Mouse (Mus musculus) heart, embryonic 15.5 days (tissue): ENCODE data around the gene Bst2. TPM values are rescaled to one million over a fixed set of nuclear protein-coding genes. Genes with fewer than 3 reads are reported as not detected.

Experiments used
- ATAC-seq: fragments of 200-750 bp; cut with Nextera tagmentation; replicated peaks from 2 replicates; pipeline ENCODE4 v1.8.0; 2017; ENCODE audit warnings: low read depth, moderate TSS enrichment; ENCODE audit not compliant: insufficient number of reproducible peaks, insufficient read depth, low FRiP score
- H3K27ac ChIP-seq: fragments of 300-500 bp; sonication (generic); 2 replicates; pipeline ENCODE4 v1.5.1; 2015; ENCODE audit warnings: mild to moderate bottlenecking, inconsistent platforms
- H3K27me3 ChIP-seq: fragments of 300-500 bp; sonication (generic); 2 replicates; pipeline ENCODE4 v1.6.1; 2015; ENCODE audit warnings: inconsistent platforms
- H3K36me3 ChIP-seq: fragments of 300-500 bp; sonication (generic); 2 replicates; pipeline ENCODE4 v1.6.1; 2015; ENCODE audit warnings: mild to moderate bottlenecking, inconsistent platforms
- H3K4me1 ChIP-seq: fragments of 300-500 bp; sonication (generic); replicated peaks from 2 replicates; pipeline ENCODE4 v1.6.1; 2015; ENCODE audit warnings: inconsistent platforms
- H3K4me2 ChIP-seq: fragments of 300-500 bp; sonication (generic); 2 replicates; pipeline ENCODE4 v1.6.1; 2015; ENCODE audit warnings: inconsistent platforms, mild to moderate bottlenecking, moderate library complexity
- H3K4me3 ChIP-seq: fragments of 300-500 bp; sonication (generic); 2 replicates; pipeline ENCODE4 v1.5.1; 2015; ENCODE audit warnings: mild to moderate bottlenecking, inconsistent platforms
- H3K9ac ChIP-seq: fragments of 300-500 bp; sonication (generic); 2 replicates; pipeline ENCODE4 v1.6.1; 2015; ENCODE audit warnings: mild to moderate bottlenecking, inconsistent platforms
- H3K9me3 ChIP-seq: fragments of 300-500 bp; sonication (generic); replicated peaks from 2 replicates; pipeline ENCODE4 v1.6.1; 2016; ENCODE audit warnings: inconsistent platforms
- WGBS: fragments of 180-500 bp; shearing (Covaris S2); methylation state at CpG from one replicate; pipeline ENCODE4 v1.1.7; 2015; ENCODE audit warnings: mixed read lengths; 5-methylcytosine and 5-hydroxymethylcytosine counted together
- polyA plus RNA-seq: library from polyadenylated mRNA; unstranded; fragments of >200 nt; fragmentation: Nextera tagmentation; extraction: Ambion mirVana; gene quantifications from 2 replicates; pipeline ENCODE4 v1.2.1, GENCODE M21; 2015

The Bst2 gene
- polyA plus RNA-seq, 1 experiment from 2014 or later = 34.6 TPM

DNA sequence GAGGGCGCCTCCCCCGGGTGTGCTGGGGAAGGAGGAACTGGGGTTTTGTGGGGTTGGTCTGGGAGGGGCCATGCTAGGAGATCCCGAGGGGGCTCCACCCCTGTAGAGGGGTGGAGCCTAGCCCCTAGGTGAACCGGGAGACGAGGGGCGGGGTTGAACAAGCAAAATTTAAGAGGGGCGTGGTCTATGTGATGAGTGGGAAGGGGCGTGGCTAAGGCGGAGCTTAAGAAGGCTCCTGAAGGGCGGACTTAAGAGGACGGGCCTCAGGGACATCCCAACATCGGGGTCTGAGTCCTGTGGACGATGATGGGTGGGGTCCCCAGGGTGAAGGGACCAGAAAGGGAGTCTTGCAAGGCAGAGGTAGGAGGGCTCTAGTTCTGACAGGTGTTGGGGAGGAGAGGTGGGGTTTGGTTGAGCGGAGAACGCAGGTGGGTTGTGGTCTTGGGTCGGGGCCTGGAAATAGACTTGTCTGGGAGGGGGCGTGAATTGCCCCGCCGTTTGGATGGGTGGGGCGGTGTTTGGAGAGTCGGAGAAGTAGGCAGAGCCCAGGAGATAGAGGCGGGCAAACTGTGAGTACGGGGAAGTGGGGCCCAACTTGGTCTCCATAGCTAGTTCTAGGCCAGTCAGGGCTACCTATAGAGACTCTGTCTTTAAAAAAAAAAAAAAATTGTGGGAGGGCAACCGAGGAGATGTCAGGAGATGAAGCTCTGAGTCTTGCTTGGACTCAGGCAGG, 21.9 kb upstream of the Bst2 start:
- peak; percentile 23; the same call in 1 of the 2 replicates for ATAC-seq
- Histone ChIP-seq H3K4me3 (peak overlapping the region; percentile 48), H3K27me3 (peaks cover 73% of the 10 kb centered on the region), H3K9me3 (no peaks in the 10 kb centered on the region), H3K36me3 (no peaks in the 10 kb centered on the region), H3K4me2 (peak overlapping the region; percentile 66), H3K27ac (no peak overlapping the region), H3K4me1 (peaks cover 20% of the 10 kb centered on the region), H3K9ac (0 out of 2 replicates have a peak overlapping the region, but pooled peaks have one; percentile 21)
- WGBS = 2% methylated on average over 24 of the region's 24 CpGs

DNA sequence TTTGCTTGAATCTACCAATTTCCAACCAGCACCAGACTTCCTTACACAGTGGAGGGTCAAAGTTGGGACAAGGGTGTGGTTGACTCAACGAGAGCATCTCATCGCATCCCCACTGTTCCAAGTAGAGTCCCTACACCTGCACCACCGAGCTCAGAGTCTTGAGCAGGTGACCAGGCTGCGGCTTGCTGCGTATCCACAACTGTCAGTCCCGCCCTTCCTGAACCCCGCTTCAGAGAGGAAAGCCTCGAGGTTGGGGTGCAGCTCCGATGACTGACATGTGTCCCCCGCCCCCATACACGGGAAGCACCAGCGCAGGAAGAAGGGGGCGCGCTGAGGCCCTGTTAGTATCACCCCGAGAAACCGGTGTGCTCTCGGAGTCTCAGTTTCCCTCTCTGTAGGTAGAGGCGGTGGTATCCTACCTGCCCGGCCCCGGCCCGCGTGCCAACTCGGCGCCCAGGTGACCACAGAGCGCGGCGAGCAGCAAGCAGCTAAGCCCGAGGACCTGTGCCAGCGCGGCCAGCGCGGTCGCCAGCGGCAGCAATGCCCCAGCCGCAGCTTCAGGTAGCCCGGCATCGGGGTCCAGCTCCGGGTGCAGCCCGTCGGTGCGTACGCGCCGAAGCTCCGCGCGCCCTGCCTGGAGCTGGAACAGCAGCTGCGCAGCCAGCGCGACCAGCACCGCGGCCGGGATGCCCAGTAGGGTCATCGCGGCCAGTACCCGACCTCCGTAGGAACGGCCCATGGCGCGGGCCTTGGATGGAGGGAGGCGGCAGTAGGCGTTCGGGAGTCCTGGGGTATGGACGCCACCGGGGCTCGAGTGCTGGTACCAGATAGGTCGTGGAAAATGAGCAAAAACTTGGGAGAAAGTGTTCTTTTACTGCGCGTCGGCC, 21.1 kb upstream of the Bst2 start, which contains the start of gene Tmem221:
Gene Tmem221 (minus strand): TSS at position 801 of the 887 bp plus-strand sequence.
- Histone ChIP-seq H3K27me3 (peaks cover 70% of the 10 kb centered on the region), H3K9ac (0 out of 2 replicates have a peak within 1 kb of the TSS, but pooled peaks have one; percentile 21), H3K27ac (no peak within 1 kb of the TSS), H3K4me1 (peaks cover 20% of the 10 kb centered on the region), H3K36me3 (no peaks in the 10 kb centered on the region), H3K4me3 (peak within 1 kb of the TSS; percentile 48), H3K4me2 (peak within 1 kb of the TSS; percentile 66), H3K9me3 (no peaks in the 10 kb centered on the region)
- peak; percentile 10; the same call in 1 of the 2 replicates for ATAC-seq
- 4% methylated on average over 70 of the region's 70 CpGs for WGBS

GRCm38 (mm10) chr8:71554644-71555043, 17.4 kb upstream of the Bst2 start:
- ATAC-seq = no peak; the same call in 1 of the 2 replicates
- no peak overlapping the region for H3K4me2 ChIP-seq
- peaks cover 12% of the 10 kb centered on the region for H3K4me1 ChIP-seq
- H3K27ac ChIP-seq = 0 out of 2 replicates have a peak overlapping the region, but pooled peaks have one; percentile 34
- H3K4me3 ChIP-seq = no peak overlapping the region
- no peaks in the 10 kb centered on the region for H3K9me3 ChIP-seq
- H3K9ac ChIP-seq = no peak overlapping the region
- H3K36me3 ChIP-seq = no peaks in the 10 kb centered on the region
- H3K27me3 ChIP-seq = peaks cover 42% of the 10 kb centered on the region
- 78% methylated on average over 2 of the region's 2 CpGs for WGBS

GRCm38 (mm10) chr8:71554001-71554400, 16.7 kb upstream of the Bst2 start:
- H3K36me3 ChIP-seq = no peaks in the 10 kb centered on the region
- peaks cover 9% of the 10 kb centered on the region for H3K4me1 ChIP-seq
- WGBS = 69% methylated on average over 6 of the region's 6 CpGs
- no peaks in the 10 kb centered on the region for H3K9me3 ChIP-seq
- peaks cover 36% of the 10 kb centered on the region for H3K27me3 ChIP-seq
- H3K4me3 ChIP-seq = no peak overlapping the region
- H3K9ac ChIP-seq = no peak overlapping the region
- ATAC-seq = no peak
- no peak overlapping the region for H3K4me2 ChIP-seq
- H3K27ac ChIP-seq = 0 out of 2 replicates have a peak overlapping the region, but pooled peaks have one; percentile 34

- H3K4me1 ChIP-seq = no peaks in the 10 kb centered on the region
- 54% methylated on average over 6 of the region's 6 CpGs for WGBS
- ATAC-seq = no peak
These were observed 15.5 kb upstream of the Bst2 start for GRCm38 (mm10) chr8:71552770-71553169.

DNA sequence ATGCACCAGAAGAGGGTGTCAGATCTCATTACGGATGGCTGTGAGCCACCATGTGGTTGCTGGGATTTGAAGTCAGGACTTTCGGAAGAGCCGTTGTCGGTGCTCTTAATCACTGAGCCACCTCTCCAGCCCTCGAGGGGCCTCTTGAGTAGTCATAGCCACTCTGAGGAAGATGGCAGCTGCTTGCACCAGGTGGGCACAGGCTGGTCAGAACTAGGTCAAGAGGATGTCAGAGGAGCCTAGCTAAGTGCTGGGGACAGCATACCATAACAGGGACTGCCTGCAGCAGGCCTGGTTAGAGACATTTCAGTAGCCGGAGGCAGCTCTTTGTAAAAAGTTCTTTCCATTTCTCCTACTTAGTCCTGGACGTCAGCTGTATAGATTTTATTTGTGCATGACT, 13.5 kb upstream of the Bst2 start:
- Histone ChIP-seq H3K4me1 (no peaks in the 10 kb centered on the region), H3K36me3 (peaks cover 23% of the 10 kb centered on the region; the same call in 1 of the 2 replicates), H3K27me3 (0 out of 2 replicates have a peak, but pooled peaks cover 5% of the 10 kb centered on the region), H3K9ac (no peak overlapping the region), H3K4me2 (no peak overlapping the region), H3K27ac (no peak overlapping the region), H3K4me3 (no peak overlapping the region), H3K9me3 (no peaks in the 10 kb centered on the region)
- ATAC-seq = no peak
- WGBS = 67% methylated on average over 7 of the region's 7 CpGs

More at GRCm38 (mm10) chr8:71552770-71553169, 15.5 kb upstream of the Bst2 start:
- Histone ChIP-seq H3K27me3 (peaks cover 23% of the 10 kb centered on the region), H3K36me3 (peaks cover 11% of the 10 kb centered on the region; the same call in 1 of the 2 replicates), H3K9me3 (no peaks in the 10 kb centered on the region), H3K4me2 (no peak overlapping the region), H3K4me3 (no peak overlapping the region), H3K27ac (no peak overlapping the region), H3K9ac (no peak overlapping the region)

- no peak overlapping the region for H3K9ac ChIP-seq
- peaks cover 11% of the 10 kb centered on the region for H3K4me1 ChIP-seq
- H3K27me3 ChIP-seq = no peaks in the 10 kb centered on the region
- H3K36me3 ChIP-seq = peaks cover 28% of the 10 kb centered on the region; the same call in 1 of the 2 replicates
- H3K27ac ChIP-seq = no peak overlapping the region
- WGBS = 85% methylated on average over 7 of the region's 7 CpGs
- no peaks in the 10 kb centered on the region for H3K9me3 ChIP-seq
- H3K4me3 ChIP-seq = no peak overlapping the region
- H3K4me2 ChIP-seq = no peak overlapping the region
- no peak for ATAC-seq
These were observed 10.3 kb upstream of the Bst2 start for GRCm38 (mm10) chr8:71547590-71547989.

DNA sequence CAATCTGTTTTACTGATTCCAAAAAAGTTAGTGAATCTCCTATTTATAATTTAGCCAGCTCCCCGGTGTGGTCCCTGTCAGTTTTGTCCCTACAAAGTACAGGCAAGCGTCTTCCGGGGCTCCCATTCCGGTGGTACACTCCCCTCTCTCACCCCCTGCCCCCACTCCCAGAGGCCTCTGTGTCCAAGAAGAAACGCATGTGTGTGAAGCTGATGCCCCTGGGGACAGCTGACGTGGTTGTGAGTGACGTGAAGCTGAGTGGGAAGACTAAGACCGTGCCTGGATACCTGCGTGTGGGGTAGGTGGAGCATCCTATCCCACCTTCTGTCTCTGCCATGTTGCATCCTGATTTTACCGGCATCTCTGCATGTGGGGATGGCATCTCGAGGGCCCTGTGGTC, 7.8 kb upstream of the Bst2 start:
- Histone ChIP-seq H3K36me3 (peaks cover 28% of the 10 kb centered on the region; the same call in 1 of the 2 replicates), H3K27me3 (no peaks in the 10 kb centered on the region), H3K4me2 (no peak overlapping the region), H3K9ac (no peak overlapping the region), H3K4me3 (no peak overlapping the region), H3K27ac (no peak overlapping the region), H3K9me3 (no peaks in the 10 kb centered on the region), H3K4me1 (peaks cover 11% of the 10 kb centered on the region)
- WGBS = 91% methylated on average over 11 of the region's 11 CpGs
- no peak for ATAC-seq

GRCm38 (mm10) chr8:71543755-71544154, 6.5 kb upstream of the Bst2 start:
- Histone ChIP-seq H3K36me3 (peaks cover 26% of the 10 kb centered on the region; the same call in 1 of the 2 replicates), H3K4me2 (peak overlapping the region; percentile 94), H3K9me3 (no peaks in the 10 kb centered on the region), H3K4me3 (peak overlapping the region; percentile 98), H3K27me3 (no peaks in the 10 kb centered on the region), H3K4me1 (peaks cover 11% of the 10 kb centered on the region), H3K27ac (no peak overlapping the region), H3K9ac (peak overlapping the region; percentile 86)
- ATAC-seq = no peak
- WGBS = 80% methylated on average over 9 of the region's 9 CpGs

DNA sequence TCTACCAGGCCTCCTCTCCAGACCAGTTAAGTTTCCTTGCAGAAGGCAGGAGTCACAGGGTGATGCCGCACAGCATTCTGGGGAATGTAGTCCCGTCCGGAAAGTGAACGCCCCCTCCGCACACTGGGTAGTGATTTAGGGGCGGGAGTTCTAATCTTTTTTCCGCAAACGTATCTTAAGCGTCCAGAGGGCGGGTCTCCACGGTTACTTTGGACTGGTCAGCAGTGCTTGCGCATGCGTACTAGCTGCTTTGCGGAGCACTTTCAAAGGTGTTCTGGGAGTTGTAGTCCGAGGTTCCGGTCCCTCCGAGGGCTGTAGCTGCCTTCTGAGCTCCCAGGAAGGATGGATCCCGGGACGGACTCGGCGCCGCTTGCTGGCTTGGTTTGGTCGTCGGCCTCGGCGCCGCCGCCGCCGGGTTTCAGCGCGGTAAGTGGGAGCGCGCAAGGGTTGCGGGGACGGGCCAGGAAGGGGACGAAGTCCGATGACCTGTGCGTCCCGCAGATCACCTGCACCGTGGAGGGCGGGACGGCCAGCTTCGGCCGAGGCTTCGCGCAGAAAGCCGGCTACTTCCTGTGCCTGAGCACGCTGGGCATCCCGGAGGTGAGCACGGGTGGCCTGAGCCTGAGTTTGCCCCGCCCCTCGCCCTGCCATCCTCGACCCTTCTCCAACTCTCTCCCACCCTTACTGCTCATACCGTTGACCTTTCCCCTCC, 5.5 kb upstream of the Bst2 start, which contains the start of gene Mvb12a:
Gene Mvb12a (plus strand): TSS at position 291 of the 712 bp plus-strand sequence.
- Histone ChIP-seq H3K4me2 (peak within 1 kb of the TSS; percentile 94), H3K9me3 (no peaks in the 10 kb centered on the region), H3K4me1 (peaks cover 14% of the 10 kb centered on the region), H3K9ac (peak within 1 kb of the TSS; percentile 86), H3K4me3 (peak within 1 kb of the TSS; percentile 98), H3K27ac (peak within 1 kb of the TSS; percentile 69), H3K36me3 (peaks cover 17% of the 10 kb centered on the region; the same call in 1 of the 2 replicates), H3K27me3 (no peaks in the 10 kb centered on the region)
- 0% methylated on average over 55 of the region's 55 CpGs for WGBS
- ATAC-seq = peak; percentile 94
